Mouse (Mus musculus) kidney, postnatal 4 days (tissue): ENCODE data around the gene Car6.

ENCODE experiments used
- DNase-seq, 2 experiments: peaks; one replicate each; pipeline ENCODE4 v3.0.0; 2021; ENCODE audit warnings: mixed read lengths in 2 of 2

The Car6 gene

DNA sequence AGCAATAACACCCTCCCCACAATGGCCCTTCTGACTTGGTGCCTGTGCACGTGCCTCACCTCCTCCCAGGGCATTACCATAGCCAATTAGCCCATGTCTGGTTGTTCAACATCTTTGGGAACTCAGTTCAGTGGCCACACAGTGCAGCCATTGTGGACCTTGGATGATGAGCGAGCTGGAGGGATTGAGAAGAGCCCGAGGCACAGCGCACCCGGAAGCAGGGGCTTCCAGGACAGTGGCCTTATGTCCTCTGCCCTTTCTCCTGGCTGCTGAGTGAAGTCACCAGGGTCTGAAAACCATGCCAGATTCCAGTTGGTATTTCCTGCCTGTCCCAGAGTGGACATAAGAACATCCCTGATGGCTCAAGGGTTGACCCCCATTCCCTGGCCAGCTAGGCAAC is at the start of gene Car6:
TSS of gene Car6 (minus strand) at position 101 of the 400 bp plus-strand sequence.
- DNase-seq = no peak

GRCm38 (mm10) chr4:150249731-150250270 is 48.7 kb upstream of the Car6 start:
- DNase-seq = no peak

GRCm38 (mm10) chr4:150248917-150249316 is 47.8 kb upstream of the Car6 start:
- DNase-seq = no peak

DNA sequence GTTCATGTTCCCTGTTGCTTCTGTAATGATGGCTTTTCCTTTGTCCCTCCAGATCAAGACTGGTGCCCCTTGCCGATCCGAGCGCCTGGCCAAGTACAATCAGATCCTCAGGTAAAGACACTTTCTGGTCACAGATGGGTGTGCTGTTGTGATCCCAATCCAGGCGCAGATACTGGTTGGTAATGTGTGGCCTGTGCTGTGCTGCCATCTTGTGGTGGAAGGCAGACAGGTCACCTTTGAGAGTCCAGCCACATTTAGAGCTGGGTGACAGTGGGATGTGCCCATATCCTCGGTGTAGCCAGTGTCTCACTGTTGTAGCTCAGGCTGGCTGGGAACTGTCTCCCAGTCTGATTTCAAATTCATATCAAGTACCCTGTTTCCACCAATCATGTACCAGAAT is 46.9 kb upstream of the Car6 start:
- DNase-seq = peak; percentile 79 to 84

DNA sequence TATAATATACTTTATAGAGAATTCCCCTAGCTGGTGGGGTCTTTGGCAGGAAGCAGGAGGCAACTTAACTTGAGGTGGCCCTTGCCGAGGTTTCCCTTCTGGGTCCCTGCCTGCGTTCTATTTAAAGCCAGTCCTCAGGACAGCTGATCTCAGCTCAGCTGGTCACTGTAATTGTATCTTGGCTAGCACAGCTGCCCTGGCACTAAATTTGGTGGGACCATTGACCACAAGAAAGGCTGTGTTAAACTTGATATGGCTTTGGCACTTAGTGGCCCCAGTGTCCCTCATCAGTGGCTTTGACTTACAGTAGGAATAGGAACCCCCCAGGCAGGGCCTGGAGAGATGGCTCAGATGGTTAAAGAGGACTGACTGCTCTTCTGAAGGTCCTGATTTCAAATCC is 44.7 kb upstream of the Car6 start:
- DNase-seq = no peak

GRCm38 (mm10) chr4:150242745-150243144 is 41.6 kb upstream of the Car6 start:
- no peak for DNase-seq

- DNase-seq = no peak
Measured at GRCm38 (mm10) chr4:150241708-150242107, 40.6 kb upstream of the Car6 start.

DNA sequence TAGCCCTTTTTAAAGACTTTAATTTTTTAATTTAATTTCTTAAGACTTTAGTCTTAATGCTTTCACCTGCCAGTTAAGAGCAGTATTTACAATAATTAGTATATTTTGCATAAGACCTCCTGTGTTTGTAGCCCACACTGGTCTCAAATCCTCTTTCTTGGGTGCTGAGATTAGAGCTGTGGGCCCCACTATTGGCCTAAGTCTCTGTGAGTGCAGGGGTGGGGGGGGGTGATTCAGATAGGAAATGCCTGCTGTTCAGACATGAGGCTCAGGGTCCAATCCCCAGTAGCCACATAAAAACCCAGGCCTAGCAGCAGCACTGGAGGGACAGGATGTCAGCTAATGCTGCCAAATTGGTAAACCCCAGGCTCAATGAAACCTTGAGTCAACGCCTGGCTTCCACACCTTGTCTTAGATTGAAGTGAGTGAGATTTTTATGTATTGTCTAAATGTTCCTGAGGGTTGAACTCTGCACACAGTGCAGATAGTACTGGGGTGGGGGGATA is 39.3 kb upstream of the Car6 start:
- no peak for DNase-seq

DNA sequence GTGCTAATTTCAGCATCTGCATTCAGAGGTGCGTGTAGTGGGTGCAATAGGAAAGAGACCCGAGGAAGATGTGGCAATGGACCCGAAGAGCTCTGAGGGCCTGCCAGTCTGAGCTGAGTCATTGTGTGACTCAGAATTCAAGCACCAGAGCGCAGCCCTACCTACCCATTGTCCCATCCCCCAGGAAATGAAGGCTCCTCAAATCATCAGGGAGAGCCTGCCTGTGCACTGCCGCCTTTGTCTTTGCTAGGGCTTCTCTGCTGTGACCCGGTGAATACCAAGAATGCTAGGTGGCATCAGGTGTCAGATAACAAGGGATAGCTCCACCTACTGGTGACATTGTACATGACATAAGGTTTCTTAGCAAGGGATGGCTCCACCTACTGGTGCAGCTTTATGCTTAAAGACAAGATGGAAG is 38.8 kb upstream of the Car6 start:
- peak; percentile 62 to 76 for DNase-seq

- DNase-seq = no peak
Measured at GRCm38 (mm10) chr4:150239503-150239902, 38.4 kb upstream of the Car6 start.

GRCm38 (mm10) chr4:150239087-150239480 is 38.0 kb upstream of the Car6 start:
- DNase-seq = no peak

GRCm38 (mm10) chr4:150238433-150239086 is 37.4 kb upstream of the Car6 start:
- no peak for DNase-seq

- DNase-seq = peak; percentile 40 to 63
Measured at GRCm38 (mm10) chr4:150237636-150238361, 36.7 kb upstream of the Car6 start.

DNA sequence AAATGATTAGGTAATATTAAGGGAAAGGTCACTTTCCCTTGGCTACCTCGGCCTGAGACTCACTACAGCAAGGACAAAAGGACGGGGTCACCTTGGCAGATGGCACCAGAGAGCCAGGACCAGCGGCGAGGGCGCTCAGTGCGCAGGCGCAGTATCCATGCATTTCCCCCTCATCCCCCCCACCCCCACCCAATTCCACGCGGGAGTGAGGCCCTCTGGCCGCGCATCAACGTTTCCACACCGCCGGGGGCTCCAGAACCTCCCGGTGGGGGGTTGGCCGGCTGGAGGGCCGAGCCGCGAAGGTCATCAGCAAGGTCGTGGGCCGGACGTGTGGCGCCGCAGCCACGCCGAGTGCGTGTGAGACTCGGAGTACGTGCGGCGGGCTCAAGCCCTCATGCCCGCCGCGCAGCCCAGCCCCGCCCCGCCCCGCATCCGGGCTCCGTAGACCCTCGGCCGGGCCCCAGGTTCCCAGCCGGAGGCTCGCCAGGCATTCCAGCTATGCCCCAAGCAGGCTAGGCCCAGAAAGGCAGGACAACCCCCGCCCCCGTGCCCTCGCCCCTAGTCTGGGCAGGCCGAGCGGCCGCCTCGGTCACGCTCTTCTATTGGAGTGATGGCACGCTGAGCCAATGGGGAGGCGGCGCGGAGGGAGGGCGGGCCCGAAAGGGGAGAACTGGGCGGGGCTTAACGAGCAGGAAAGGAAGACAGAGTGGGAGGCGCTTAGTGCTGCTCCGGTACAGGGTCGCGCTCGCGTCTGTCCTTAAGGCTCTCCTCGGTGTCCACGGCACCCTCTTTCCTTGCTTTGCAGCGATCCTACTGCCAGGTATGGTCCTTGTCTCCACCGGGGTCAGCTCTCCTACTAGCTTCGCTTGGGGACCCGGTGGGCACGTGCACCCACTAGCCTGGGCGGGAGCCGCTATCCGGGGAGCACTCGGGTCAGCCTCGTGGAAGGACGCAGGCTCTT is 35.7 kb upstream of the Car6 start, which contains the start of gene Eno1:
TSS of gene Eno1 (plus strand) at position 201 of the 961 bp plus-strand sequence.
- DNase-seq = peak; percentile 99

DNA sequence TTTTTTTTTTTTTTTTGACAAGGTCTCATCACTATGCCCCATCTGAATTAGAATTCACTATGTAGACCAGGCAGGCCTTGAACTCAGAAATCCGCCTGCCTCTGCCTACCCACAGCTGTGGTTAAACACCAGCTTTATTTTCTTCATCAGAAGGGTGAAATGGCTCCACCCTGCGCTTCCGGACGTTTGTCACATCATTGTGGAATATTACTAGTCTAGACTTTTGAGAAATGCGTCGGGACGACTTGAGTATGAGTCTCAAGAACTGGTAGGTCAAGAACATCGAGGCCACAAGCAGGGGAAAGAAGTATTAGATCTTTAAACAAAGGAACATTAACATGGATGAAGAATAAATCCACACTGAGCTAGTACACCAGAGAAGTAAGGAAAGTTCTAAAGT is 34.9 kb upstream of the Car6 start:
- no peak for DNase-seq

GRCm38 (mm10) chr4:150235585-150235984 is 34.5 kb upstream of the Car6 start:
- DNase-seq = no peak

DNA sequence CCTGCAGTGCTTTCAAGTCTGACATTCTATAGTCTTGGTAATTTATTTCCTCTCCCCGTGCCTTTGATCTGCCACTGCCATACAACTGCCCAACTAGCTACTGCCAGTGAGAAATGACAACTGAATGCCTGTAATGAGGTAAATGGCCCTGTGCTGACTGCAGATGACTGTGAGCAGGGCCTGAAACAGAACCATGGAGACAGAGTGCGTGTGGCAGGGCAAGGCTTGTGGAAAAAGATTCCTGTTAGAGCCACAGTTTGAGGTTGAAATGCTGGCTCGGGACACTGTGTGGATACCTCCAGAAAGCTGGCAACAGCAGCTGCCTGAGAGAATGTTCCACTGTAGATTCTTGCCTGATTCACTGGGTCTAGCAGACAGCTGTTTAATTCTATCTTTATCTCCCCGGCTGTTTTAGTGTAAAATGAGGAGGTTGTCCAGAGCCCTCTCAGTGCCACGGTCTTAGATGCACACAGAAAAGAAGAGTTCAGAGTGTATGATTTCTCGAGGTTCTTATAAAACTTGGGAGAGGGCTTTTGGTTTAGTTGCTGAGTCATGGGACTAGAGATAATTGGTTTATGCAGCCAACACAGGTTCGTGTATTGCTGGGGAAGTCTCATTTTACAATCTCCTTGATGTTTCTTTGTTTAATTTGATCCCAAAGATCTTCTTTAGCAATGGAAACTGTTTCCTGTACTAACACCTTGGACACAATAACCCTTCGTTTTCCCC is 33.6 kb upstream of the Car6 start:
- no peak for DNase-seq

DNA sequence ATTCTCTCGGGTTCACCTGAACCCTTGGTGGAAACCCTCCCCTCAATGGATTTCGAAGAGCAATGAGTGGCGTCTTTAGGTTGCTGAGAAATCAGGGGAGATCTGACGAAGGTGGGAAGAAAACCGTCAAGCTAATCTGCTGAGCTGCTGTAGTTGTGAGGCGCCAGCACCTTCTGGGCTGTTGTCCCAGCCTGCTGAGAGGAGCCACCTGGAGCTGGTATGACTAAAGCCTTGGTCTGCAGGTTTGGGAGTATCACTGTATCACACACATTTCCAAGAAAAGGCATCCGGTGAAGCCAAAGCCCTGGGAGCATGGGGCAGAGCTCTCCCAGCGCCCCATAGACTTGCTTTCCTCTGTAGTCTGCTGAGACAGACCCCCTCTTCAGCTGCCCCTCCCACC is 30.7 kb upstream of the Car6 start:
- DNase-seq = peak; percentile 40 to 46

- DNase-seq = peak; percentile 46 to 65
Measured at GRCm38 (mm10) chr4:150230460-150231407, 29.6 kb upstream of the Car6 start.

DNA sequence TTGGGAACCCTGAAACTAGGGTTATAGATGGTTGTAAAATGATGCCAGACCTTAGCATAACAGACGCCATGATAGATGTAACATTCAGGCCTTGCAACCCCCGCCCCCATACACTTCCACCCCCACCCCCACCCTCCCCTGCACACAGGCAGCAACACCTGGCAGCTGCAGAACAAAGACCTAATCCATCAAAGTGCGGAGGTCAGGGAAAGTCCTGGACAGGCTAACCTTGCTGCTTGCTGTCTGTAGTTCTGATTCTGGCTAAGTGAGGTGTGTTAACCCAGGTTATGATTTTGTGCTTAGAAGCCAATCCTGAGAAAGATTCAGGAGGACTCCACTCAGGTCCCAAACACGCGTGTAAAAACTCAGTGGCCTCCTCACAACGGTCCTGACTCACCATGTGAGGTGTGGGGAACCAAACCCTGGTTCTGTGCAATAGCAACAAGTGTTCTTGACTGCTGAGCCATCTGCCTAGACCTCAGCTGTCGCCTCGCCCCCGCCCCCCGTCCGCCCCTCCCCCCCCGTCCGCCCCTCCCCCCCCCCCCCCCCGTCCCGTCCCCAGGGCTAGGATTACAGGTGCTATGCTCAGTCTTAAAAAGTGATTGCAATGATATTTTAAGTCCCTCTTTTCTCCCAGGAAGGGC is 28.7 kb upstream of the Car6 start:
- no peak for DNase-seq
